Mouse (Mus musculus) lung, postnatal 10 days (tissue): Measurements from ENCODE around the gene Foxn3.
A peak's percentile ranks its signal among the peaks of the same experiment; 100 is the strongest.

Experiments used
- DNase-seq: peaks from one replicate; pipeline ENCODE4 v3.0.0; 2021

The Foxn3 gene

DNA sequence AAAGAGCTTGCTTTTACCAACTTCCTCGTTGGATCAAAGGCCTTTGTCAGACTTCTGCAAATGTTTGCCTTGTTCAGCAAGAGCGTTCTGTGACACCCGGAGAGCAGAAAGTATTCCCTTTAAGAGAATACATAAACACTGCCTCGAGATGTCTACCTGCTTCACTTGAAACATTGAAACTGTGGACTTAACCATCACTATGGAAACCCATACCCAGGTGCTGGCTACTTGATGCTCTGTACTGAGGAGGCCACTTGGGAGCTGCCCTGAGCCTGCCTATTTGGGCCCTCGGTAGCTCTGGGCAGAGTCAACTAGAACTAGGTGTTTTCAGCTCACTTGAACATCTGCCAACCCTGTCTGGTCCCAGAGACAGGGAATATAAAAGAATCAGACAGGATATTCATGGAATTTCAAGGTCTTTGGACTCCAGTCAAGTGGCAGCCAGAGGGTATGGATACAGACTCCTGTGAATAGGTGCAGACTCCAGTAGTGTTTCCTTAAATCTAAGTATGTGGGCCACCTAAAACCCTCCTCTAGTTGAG is 323.1 kb downstream of the Foxn3 start:
- DNase-seq: no peak

DNA sequence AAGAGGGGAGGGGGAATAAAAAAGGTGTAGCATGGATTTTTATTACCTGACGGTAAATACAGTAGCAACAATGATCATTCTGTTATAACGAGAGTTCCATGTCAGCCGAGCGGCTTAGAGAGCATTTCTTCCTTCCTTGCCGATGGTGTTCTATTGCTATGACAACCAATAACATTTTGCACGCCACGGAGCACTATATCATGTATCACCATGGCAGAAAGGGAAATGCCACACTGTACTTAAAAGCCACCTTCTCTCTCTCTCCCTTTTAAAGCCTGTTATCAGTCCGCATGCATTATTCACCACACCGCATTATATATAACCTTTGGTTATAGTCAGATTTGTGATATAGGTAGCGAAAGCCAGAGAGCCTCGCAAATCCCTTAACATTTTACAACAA is 323.6 kb downstream of the Foxn3 start:
- DNase-seq: no peak

DNA sequence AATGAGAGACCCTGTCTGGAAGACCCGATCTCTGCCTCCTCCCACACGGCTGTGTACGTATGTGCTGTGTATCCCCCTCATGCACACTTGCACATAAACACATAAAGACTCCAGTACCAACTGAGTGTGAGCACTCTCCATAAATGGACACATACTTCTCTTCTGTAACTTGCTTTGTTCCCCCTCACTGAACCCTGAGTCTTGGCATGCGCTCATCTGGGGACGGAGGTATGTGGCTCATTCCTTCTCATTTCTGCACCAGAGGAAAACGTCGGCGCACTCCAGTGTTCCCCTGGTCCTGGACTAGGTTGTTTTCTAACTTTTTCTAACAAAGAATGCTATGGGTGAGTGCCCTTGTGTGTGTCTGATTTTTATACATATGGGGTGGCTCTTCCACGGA is 325.9 kb downstream of the Foxn3 start:
- no peak for DNase-seq

DNA sequence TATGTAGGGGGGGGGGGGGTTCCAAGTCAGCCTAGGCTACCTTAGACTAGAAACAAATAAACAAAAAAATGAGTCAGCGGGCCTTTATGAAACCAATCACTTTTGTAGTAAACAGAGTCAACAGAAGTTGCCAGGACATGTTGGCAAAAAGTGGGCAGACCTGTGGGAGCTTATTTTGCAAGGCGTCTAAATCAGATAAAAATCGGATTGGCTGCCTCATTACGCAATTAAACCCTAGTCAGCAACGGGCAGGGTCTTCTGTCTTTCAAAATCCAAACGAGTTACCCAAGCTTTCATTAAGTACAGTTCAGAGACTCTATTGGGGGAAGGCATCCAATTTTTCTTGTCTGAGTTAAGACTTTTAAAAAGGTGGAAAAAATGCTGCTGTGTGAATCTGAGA is 329.0 kb downstream of the Foxn3 start:
- no peak for DNase-seq

DNA sequence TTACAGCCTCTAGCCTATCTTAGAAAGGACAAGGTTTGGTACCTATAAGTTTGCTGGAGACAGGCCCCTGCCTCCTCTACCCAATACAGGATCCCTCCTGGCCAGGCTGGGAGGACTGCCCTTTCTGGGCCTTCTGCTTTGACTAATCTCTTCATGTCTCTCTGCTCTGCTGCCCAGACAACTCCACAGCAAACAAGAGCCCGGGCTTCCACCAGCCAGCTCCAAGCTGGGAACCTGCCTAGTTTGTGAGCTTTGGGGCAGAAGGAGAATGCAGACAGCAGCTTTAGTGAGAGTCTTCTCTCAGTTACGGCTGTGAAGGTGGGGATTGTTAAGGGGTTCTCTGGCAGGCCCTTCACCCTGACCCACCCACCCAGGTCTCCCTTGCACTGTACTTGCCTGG is 330.0 kb downstream of the Foxn3 start:
- no peak for DNase-seq

DNA sequence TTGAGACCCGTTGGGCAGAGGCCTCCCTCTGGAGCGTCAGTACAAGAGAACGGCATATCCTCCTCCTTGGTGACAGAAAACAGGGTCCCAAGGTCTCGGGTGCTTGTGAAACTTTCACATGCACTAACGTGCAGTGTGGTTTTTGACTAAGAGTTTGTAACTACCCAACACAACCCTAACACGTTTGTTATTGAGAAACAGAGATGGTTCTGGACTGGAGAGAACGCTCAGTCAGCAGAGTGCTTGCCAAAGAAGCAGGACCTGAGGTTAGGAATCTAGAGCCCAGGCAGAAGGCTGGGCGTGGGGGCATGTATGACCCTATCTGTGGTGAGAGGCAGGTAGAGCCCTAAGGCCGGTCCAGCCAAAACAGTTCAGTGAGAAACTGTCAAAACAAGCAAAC is 330.9 kb downstream of the Foxn3 start:
- DNase-seq: no peak

DNA sequence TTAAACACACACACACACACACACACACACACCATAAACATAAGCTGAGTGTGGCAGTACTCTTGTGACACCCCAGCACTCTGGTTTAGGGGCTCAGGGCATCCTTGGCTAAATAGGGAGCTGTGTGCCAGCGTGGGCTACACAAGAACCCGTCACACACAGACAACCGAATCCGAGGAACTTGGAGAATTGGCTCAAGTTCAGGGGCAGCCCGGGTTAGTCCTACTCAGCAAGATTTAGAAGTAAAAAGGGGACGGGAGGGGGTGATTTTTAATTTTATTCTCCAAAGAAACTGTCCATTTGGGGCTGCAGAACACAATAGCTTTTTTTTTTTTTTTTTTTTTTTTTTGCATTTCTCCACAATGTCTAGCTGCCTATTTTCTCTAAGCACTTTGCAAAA is 332.1 kb downstream of the Foxn3 start:
- no peak for DNase-seq

DNA sequence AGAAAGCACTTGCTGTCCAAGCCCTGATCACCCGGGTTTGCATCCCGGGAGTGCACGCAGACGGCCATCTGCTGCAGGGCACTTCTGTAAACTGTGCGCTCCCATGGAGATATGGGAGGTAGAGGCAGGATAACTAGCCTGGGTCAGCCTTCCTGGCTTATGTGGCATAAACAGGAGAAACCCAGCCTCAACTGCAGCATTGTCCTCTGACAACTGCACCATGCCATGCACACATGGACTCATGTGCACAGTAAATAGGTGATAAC is 332.7 kb downstream of the Foxn3 start:
- no peak for DNase-seq

DNA sequence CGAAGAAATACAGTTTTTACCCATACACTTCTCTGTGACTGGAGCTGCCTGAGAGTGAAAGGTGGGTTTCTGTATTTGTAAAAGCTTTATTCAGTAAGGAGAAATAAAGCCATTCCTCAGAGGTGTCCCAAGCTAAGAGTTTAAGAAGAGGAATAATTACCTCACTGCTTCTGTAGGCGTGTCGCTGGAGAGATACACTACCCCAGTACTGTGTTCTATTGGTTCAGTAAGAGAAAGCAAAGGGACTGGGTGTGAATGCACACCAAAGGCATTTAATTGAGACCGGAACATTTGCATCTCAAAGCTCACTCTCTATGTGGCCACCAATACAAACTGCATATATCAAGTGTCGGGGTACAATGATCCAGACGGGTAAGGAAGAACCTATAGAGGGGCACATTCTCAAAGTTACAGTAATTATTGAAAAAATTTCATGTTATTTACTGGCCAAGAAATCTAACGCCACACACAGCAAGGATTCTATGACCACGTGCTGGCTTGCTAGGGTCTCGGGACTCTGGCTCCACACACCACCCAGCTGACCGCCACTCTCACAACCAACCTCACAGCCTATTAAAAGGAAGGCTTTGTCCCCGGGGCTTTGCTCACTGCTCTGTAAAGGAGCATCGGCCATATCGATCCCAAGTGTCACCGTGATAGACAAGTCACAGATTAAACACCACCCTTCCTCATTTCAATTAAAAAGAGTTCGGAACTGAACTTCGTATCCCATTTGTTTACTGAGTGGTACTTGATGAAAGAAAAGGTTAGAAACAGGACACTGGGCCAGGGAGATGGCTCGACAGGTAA is 333.2 kb downstream of the Foxn3 start:
- no peak for DNase-seq

DNA sequence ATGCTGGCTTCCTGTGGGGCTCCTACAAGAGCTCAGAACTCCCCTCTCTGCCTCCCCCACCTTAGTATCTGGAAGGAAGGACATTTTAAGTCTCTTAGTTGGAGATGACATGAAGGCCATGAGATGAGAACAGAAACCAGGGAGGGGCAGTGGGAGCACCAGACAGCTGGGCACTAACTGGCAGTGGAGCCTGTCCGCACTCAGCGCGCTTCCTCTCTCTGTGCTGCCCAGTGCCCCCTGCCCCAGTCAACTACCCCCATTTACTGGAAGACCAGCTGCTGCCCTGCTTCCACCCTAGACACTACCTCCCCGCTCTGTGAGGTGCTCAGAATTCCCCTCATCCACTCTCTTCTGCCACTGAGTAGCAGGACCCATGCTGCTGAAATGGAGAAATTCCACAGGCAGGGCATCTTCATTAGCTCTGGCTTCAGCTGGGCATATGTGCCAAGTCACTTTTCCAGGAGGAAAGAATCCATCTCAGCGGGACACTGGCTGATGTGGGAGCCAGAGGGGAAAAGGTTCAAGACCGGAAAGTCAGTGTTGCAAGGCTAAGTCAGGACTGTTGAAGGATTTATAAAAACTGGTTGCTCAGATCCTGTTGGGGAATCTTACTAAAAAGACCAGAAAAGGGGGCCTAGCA is 335.9 kb downstream of the Foxn3 start:
- DNase-seq: no peak

DNA sequence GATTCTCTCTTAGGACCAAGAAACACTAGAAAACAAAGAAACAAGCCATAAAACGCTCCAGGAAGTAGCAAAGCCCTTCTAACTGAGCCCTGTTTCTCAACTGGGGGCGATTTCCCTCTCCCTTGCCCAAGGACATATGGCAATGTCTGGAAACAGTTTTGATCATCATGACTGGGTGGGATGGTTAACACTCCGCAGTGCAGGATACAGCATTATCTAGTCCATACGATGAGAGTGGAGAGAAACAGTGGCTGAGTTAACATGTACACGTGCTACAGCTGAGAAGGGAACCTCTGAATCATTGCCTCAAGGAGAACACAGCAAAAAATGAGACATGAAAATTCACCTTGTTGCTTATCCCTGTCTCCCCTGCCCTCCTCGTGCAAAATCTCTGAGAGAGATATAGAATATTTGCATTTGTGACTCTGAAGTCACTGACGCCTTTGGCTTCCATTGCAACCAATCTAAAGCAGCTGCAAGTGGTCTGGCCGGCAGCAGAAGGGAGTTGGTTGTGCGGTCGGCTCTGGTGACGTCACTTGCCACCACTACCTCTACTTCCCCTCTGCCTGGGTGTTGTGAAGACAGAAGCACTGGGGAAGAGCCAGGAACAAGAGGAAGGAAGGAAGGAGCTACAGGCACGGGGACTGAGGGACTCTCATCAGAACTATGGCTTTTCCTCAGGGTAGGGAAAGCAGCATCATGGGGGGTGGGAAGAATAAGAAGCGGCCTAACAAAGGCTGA is 338.3 kb downstream of the Foxn3 start:
- DNase-seq: no peak

DNA sequence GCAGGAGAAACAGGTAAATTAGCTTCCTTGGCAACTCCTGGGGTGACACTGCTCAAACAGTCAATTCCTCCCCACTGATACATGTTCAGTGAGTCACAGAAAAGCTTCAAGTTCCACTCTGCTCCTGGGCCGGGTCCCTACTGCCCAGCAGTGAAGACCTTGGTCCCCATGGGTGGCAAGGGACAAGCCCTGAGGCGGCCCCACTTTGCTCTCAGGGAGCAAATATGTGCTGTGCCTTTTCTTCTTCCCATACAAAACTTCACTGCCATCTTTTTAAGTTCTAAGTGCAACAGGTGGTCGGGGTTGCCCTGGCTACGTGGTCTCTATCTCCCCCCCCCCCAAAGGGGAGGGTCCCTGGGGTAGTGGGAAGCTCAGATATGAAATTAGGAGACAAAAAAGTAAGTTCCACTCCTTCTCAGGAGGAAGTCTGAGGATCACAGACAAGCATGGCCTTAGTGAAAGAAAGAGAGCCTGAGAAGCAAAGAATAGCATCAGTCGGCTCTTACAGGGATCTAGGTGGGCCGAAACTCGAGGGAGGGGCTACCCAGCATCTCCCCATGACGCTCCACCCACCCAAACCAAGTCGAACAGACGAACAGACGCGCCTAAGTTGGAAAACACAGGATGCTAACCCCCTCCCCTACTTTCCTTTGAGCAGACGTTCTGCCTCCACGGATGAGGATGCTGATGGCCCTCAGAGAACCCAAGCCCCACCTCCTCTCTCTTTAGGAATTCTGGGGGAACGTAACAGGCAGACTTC is 342.1 kb downstream of the Foxn3 start:
- DNase-seq: no peak

DNA sequence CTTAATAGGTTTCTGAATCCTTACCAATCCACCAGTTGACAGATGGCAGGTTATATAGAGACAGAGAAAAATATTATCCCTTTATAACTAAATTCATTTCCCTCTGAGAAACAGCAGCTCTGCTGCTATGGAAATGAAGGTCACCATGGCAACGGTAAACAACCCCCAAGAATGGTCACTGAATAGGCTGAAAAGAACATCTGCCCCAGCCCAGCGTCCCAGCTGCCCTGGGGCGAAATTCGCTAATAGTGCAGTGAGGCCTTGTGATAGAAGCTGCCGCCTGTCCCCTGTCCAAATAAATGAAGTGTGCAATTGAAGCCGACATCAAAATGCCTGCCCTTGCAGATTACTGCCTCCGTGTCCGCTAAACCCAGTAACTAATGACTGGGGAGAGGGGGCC is 343.0 kb downstream of the Foxn3 start:
- DNase-seq: peak; percentile 57

DNA sequence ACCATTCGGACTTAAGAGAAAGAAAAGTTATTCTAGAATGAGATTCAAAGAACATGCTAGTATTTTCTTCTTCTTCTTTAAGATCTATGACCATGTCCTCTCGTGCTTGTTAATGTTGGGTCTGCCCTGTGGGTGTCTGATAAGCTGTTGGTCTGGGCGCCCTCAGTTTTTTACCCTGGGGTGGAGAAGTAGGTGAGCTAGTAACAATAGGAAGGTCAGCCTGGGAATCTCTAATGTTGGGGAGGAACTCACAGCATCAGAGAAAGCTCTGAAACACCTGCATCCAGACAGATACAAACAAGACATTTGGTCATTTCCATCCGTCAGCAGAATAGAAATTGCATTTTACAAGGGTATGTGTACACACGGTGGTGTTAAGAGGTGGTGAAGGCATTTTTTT is 343.6 kb downstream of the Foxn3 start:
- DNase-seq: no peak

DNA sequence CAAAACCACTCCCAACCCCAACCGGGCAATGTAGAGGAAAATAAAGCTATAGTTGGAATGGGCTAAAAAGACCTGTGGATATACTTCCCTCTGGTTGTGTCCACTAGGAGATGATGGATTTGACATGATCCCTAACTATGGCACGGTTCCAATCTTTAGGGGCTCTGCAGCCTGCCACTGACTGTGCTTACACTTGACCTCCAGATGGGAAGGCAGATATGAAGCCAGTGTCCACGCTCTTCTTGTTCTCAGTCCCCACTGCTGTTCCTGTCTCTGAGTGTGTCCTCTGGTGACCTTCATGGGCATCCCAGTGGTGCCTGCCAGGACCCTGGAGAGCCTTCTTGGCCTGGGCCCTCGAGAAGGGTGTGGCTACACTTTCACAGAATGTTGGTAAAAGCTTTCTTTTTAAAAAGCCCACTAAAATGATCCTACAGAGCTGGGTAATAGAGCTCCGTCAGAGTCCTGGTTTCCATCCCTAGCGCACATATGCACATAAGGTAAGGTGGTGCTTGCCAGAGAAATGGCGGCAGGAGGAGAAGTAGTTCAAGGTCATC is 346.2 kb downstream of the Foxn3 start:
- no peak for DNase-seq

DNA sequence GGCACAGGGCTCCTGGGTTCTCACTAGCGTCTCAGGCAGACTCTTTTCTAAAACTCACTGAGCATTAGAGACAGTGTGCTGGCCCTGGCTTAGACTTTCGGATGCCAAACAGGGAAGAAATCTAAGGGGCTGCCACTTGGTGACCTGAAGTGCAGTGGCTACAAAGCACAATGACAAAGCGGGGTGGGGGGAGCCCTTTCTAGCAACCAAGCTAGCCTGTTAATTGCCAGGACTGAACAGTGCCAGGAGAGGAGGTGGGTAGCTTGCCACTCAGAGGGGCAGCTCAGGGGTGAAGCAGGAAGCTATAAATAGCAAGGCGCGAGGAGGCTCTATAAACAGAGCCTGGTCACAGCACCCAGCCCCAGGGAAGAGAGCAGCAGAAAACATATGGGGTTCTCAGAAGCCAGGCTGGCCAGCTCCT is 347.0 kb downstream of the Foxn3 start:
- DNase-seq: no peak

DNA sequence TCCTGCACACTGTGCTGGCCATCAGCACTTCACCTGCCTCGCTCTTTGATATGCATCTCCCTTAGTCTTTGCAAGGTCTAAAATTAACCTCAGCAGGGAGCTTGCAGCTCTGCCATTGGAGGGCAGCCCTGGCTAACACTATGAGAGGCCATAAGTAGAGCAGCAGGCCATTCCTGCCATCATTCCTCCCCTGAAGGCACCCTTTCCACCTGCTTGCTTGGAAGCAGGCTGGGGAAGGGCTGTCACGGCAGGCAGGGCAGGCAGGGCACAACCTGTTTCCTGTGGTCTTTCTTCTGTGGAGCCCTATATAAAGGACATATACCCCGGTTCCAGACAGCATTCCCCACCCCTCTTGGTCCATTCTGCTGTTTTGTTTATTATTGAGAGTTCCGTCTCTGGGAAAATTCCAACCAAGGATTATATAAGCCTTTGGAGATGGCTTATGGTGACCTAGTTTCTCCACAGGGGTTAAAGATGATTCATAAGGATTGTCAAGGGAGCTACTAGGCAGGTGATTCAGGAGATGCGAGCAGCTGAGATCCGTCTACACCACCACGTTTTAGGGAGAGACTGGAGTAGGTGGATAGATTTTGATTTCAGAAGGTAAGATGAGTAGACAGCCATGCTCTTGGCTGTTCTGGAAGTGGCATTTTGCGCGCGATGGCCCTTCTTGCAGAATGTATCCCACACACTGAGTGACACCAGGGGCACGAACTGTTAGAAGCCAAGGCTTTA is 347.7 kb downstream of the Foxn3 start:
- no peak for DNase-seq

DNA sequence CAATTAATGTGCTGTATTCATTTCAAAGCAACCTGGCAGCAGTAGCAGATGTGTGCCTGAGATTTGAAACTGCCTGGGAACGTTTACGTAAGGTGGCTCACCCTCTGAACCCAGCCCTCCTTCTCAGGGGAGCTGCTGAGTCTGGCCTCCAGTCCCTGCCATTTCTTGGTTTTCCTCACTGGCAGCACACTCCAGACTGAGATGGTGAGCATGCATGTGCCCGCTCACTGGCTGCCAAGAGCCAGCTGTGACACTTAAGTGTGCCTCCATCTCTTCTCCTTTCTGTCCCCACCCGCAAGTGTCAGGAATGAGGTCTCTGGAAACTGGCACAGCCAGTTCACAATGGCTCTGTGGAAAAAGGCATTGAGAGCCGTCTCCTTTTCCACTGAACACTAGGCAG is 349.3 kb downstream of the Foxn3 start:
- no peak for DNase-seq

DNA sequence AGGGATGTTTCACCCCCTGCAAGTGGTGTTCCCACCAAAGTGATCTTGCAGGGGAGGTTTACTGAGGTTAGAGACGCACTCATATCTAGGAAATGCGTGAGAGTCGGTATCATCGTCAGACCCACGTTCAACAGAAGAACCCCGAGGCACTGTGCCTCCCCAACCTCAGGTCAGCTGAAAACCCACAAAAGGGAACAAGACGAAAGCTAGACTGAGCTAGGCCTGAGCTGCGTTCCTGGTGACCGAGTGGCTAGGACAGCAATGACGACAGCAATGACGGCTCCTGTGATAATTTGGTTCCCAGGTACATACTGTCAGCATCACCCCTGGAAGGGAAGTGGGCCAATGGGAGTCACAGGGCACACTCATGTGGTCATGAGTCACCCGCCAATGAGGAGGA is 350.2 kb downstream of the Foxn3 start:
- no peak for DNase-seq

DNA sequence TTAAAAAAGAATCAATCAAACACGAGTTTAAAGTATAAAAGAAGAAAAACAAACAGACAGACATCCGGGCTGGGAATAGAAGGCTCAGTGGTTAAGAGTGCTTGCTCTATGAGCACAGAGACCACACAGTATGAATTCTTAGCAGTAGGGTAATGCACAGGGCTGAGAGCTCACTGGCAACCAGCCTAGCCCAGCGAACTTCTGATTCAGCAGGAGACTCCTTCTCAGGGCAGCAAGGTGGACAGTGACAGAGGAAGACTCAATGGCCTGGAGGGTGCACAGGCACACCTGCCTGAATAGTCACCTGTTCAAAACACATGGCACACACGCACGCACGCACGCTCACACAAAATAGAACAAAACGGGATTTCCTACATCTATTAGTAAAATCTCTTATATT is 353.6 kb downstream of the Foxn3 start:
- no peak for DNase-seq

DNA sequence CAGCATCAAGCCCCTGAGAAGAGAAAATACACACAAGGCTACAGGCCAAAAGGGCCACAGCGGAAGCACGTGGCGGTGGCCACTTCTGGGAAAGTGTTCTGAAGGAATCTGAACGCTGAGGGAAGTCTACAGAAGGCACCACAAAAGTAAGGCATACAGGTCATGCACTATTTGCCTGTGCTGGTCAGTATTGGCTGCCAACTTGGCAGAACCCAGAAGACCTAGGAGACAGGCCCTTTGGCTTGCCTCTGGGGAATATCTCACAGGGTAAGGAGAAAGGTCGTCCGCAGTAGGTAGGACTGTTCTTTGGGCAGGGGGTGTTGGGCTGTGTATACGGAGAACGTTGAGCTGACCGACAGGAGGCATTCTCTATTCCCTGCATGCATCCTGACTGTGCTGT is 355.1 kb downstream of the Foxn3 start:
- DNase-seq: no peak

DNA sequence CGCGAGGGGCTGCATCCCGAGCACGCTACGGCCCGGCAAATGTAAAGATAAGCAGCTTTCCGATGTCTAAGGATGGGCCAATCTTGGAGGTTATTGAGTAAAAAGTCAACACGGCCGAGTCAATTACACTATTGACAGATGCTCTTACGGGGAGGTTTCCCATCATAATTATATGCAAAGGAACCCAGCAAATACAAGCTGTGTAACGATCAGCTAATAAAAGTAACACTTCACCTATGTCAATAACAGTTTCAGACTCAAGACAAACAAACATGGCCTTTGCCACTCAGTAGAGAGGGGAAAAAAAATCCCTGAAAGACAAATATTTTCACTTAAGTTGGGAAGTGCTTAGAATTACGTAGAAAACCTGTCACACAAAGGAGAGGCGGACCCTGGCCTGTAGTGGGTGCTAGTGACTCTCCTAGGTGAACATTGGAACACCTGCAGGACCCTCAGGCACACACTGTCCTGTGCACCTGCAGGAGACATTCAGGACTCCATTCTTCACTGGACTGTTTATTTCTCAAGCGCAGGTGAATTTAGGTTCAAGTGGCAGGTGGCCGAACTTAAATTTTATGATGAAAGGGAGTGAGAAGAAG is 356.3 kb downstream of the Foxn3 start:
- no peak for DNase-seq
